Mouse (Mus musculus): Measurements from ENCODE around the gene Spry1. TPM values are rescaled to one million over a fixed set of nuclear protein-coding genes. Genes with fewer than 3 reads are reported as not detected.

The Spry1 gene
- polyA plus RNA-seq, 1 experiment from 2014 or later = 19.6 TPM

DNA sequence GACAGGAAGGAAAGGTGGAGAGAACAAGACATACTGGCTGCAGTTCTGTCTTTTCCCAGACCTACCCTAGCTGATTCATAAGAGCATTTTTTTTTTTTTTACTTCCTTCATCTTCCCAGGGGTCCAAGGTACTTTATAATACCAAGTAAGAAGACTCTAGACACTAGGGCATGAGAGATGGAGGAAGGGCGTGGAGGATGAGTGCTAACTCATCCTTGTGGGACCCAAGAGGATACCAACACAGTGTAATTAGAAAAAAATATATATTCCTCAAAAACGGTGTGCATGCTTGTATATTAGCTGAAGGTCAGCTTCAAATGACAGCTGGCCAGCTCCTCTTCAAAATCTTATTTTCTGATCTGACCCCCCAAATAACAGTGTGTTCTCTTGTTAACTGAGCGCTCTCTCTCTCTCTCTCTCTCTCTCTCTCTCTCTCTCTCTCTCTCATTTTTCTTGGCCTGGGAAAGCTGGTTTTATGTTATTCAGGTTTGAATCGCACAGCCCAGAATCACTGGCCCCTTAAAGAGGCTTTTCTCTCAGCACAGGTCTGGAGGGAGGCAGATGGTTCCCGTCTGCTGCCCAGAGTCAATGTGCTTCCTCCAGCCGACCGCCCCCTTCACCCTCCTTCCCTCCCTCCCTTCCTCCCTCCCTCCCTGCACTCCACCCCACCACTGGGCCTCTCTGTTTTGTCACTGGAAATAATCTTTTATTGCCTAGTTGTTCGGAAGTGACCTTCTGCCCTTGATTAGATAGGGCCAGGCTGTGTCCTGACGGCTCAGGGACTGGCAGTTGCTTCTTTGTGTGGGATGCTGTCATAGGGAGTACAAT, 26.8 kb downstream of the Spry1 start:
- DNase-seq (ENCODE audit: low spot score) = peak; percentile 84
- H3K36me3 ChIP-seq = peaks cover 7% of the 10 kb centered on the region; the same call in 1 of the 2 replicates
- H3K9me3 ChIP-seq (replicated peaks) = peaks cover 27% of the 10 kb centered on the region
- H3K4me1 ChIP-seq = peaks cover 32% of the 10 kb centered on the region
- 15% methylated on average over 9 of the region's 9 CpGs for WGBS
- peak overlapping the region; percentile 81 for H3K27ac ChIP-seq (replicated peaks)
- 0 out of 2 replicates have a peak overlapping the region, but pooled peaks have one; percentile 7 for H3K4me3 ChIP-seq
- H3K27me3 ChIP-seq (ENCODE audit: low read depth, poor library complexity, severe bottlenecking) = peaks cover 94% of the 10 kb centered on the region

DNA sequence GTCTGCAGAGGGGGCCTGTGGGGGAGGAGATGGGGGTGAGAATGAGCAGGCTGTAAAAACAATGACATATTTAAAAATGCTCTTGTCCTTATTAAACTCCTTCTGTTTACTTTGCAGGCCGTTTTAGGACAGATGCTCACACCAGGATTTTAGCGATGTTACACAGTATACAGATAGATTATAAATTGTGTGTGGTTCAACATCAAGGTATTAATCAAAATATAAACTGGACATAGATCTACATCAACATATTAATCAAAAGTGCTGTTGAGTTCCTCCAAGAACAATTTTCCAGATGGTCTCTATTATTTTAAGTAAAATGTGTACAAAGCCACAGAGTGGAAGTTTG, 27.3 kb downstream of the Spry1 start:
- peaks cover 7% of the 10 kb centered on the region; the same call in 1 of the 2 replicates for H3K36me3 ChIP-seq
- peak overlapping the region; percentile 81 for H3K27ac ChIP-seq (replicated peaks)
- no peak for DNase-seq (ENCODE audit: low spot score)
- H3K27me3 ChIP-seq (ENCODE audit: low read depth, poor library complexity, severe bottlenecking) = peaks cover 94% of the 10 kb centered on the region
- H3K4me3 ChIP-seq = 0 out of 2 replicates have a peak overlapping the region, but pooled peaks have one; percentile 7
- peaks cover 27% of the 10 kb centered on the region for H3K9me3 ChIP-seq (replicated peaks)
- peaks cover 38% of the 10 kb centered on the region for H3K4me1 ChIP-seq
- WGBS = 26% methylated on average over 2 of the region's 2 CpGs

DNA sequence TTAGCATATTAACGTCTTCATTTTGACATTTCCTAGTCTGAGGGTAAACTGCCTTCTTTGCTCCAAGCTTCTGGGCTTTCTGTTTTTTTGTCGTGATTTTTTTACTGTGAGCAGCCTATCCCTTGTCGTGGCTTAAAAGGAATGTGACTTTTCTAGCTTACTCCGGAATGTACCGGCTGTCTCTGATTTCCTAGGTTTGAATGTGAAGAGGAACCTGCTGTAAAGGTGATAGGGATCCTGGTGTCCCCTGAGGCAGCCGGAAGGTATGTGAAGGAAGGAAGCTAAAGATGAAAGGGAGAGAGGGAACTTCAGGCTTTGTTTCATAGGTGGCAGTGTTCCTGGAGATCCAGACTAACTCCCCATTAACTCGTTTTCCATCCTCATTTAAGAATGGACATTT, 28.0 kb downstream of the Spry1 start:
- Histone ChIP-seq H3K36me3 (peaks cover 7% of the 10 kb centered on the region; the same call in 1 of the 2 replicates), H3K27ac (replicated peaks) (peak overlapping the region; percentile 81), H3K4me3 (no peak overlapping the region), H3K9me3 (replicated peaks) (peaks cover 27% of the 10 kb centered on the region), H3K4me1 (peaks cover 44% of the 10 kb centered on the region), H3K27me3 (ENCODE audit: low read depth, poor library complexity, severe bottlenecking) (peaks cover 90% of the 10 kb centered on the region)
- DNase-seq (ENCODE audit: low spot score) = no peak
- 36% methylated on average over 7 of the region's 7 CpGs for WGBS

DNA sequence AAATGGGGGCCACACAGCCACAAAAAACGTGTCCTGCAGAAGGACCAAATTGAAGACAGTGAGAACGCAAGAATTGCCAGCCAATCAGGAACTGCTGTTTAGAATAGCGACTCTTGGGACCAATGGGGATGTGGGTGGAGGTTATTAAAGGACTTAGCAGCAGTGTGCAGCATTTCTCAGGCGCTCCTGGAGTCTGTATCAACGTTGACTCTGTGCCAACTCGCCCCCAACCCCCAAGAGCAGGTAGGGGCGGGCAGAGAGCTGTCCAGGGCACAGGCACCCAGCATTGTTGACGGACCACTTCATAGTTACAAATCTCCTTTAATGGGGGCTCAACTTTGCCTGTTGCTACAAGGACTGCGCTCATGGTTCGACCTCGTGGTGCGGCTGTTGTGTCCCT, 28.9 kb downstream of the Spry1 start:
- H3K4me3 ChIP-seq = no peak overlapping the region
- H3K27me3 ChIP-seq (ENCODE audit: low read depth, poor library complexity, severe bottlenecking) = peaks cover 87% of the 10 kb centered on the region
- peaks cover 53% of the 10 kb centered on the region for H3K4me1 ChIP-seq
- H3K9me3 ChIP-seq (replicated peaks) = peaks cover 27% of the 10 kb centered on the region
- H3K27ac ChIP-seq (replicated peaks) = peak overlapping the region; percentile 81
- WGBS = 92% methylated on average over 12 of the region's 12 CpGs
- no peak for DNase-seq (ENCODE audit: low spot score)
- H3K36me3 ChIP-seq = peaks cover 7% of the 10 kb centered on the region; the same call in 1 of the 2 replicates

DNA sequence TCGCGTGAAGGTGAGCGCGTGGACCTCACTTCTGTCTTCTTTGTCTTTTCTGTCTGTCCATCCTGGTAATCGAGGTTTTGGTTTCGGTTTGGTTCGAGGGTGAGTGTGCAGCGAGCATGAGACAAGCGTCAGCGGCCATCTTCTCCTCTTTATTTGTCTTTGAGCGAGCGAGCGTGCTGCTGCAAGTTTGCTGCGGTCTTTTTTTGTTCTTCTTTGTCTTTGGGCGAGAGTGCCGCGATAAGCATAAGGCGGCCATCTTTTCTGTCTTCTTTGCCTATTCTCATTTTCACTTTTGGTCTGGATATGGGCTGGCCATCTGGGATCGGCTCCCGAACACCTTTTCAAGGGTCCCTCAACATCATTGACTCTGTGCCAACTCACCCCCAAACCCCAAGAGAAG, 29.4 kb downstream of the Spry1 start:
- Histone ChIP-seq H3K36me3 (peaks cover 7% of the 10 kb centered on the region; the same call in 1 of the 2 replicates), H3K4me3 (no peak overlapping the region), H3K27me3 (ENCODE audit: low read depth, poor library complexity, severe bottlenecking) (peaks cover 87% of the 10 kb centered on the region), H3K9me3 (replicated peaks) (peaks cover 27% of the 10 kb centered on the region), H3K4me1 (peaks cover 58% of the 10 kb centered on the region), H3K27ac (replicated peaks) (0 out of 2 replicates have a peak overlapping the region, but pooled peaks have one; percentile 81)
- WGBS = 96% methylated on average over 20 of the region's 20 CpGs
- no peak for DNase-seq (ENCODE audit: low spot score)

DNA sequence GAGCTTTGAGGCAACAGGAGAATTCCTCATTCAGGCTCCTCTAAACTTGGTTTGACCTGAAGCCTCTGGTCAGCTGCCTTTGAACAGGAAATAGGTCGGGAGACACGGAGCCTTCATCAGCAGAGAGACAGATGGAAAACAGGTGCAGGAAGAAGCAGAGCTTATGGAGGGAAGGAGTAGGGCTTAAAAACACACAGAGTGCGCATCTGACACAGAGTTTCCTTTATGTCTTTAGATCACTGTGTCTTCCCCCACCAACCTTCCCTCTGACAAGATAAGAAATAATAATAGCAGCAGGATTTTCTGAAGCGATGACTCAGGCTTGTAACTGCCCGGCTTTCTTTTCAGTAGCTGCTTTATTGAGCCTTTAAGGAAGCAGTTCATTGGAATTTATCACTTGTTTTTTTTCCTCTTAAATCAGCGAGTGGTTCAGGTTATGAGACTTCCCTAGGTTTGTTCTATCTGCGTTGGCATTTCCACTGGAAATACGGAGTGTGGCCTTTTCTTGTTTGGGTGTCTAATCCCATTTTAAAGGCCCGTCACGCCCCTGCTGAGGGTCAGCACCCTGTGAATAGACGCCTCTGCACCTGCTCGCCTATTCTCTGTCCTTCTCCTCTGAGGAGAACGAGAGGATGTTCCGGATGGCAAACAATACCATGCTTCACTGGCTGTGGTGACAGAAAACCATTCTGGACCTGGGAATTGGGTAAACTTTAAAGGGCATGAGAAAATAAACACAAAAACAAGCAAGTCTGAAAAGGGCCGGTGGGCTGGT, 32.7 kb downstream of the Spry1 start:
- H3K27ac ChIP-seq (replicated peaks) = peak overlapping the region; percentile 77
- H3K9me3 ChIP-seq (replicated peaks) = peaks cover 17% of the 10 kb centered on the region
- 8% methylated on average over 15 of the region's 15 CpGs for WGBS
- peak; percentile 78 for DNase-seq (ENCODE audit: low spot score)
- peak overlapping the region; percentile 2; the same call in 1 of the 2 replicates for H3K4me3 ChIP-seq
- peaks cover 52% of the 10 kb centered on the region for H3K4me1 ChIP-seq
- H3K27me3 ChIP-seq (ENCODE audit: low read depth, poor library complexity, severe bottlenecking) = peaks cover 91% of the 10 kb centered on the region
- peaks cover 7% of the 10 kb centered on the region; the same call in 1 of the 2 replicates for H3K36me3 ChIP-seq

DNA sequence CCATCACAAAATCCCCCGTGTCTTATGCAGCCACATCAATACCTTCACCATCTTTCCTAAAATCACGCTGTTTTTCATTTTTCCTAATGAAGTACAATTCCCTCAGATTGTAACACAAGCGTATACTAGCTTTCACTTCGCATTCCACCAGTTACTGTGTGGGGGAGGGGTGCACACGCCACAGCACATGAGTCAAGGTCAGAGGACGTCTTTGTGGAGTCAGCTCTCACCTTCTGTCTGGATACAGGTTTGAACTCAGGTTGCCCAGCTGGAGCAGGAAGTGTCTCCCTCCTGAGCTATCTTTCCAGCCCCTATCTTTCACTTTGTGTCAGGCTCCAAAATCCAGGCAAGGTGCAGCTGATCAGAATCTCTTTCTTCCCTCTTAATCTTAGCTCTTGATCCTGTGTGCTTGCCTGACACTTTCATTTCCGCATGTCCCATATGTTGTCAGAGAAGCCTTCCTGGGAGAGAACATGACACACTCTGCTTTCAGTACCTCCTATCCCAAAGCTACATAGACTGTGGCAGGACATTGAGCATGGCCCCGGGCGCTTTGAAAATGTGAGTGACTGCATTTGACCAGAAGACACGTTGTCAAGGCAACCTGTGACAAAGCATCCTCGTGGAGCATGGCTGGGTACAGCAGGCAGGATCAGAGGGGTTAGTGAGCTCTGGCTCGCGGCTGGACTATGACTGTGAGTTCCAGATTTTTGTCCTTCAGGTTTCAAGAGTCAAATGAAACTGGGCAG, 33.9 kb downstream of the Spry1 start:
- DNase-seq (ENCODE audit: low spot score) = peak; percentile 76
- peak overlapping the region; percentile 23; the same call in 1 of the 2 replicates for H3K4me3 ChIP-seq
- peak overlapping the region; percentile 74 for H3K27ac ChIP-seq (replicated peaks)
- H3K4me1 ChIP-seq = peaks cover 48% of the 10 kb centered on the region
- 47% methylated on average over 13 of the region's 13 CpGs for WGBS
- H3K36me3 ChIP-seq = peaks cover 4% of the 10 kb centered on the region; the same call in 1 of the 2 replicates
- peaks cover 12% of the 10 kb centered on the region for H3K9me3 ChIP-seq (replicated peaks)
- peaks cover 91% of the 10 kb centered on the region for H3K27me3 ChIP-seq (ENCODE audit: low read depth, poor library complexity, severe bottlenecking)

DNA sequence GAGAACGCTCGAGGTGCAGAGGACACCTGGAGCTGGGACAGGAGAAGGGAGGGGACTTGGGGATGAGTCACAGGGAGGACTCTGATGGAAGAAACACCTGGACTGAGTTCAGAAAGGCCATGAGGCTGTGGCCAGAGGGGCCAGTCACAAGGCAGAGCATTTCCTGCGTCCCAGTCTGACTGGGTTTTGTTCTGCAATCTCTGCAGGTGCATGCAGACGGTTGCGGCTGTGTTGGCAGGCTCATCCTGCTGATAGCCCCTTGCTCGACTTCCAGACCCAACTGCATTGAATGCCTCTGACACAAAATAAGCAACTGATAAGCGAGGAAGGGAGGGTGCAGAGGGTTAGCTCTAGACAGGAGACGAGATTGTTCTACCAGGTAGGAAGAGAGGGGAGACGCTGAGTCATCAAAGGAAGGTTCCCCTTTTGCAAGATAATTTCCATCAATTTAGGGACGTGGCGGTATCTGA, 35.3 kb downstream of the Spry1 start:
- H3K4me3 ChIP-seq = no peak overlapping the region
- no peaks in the 10 kb centered on the region for H3K36me3 ChIP-seq
- peaks cover 48% of the 10 kb centered on the region for H3K4me1 ChIP-seq
- DNase-seq (ENCODE audit: low spot score) = no peak
- 86% methylated on average over 11 of the region's 11 CpGs for WGBS
- H3K27me3 ChIP-seq (ENCODE audit: low read depth, poor library complexity, severe bottlenecking) = peaks cover 84% of the 10 kb centered on the region
- H3K9me3 ChIP-seq (replicated peaks) = no peaks in the 10 kb centered on the region
- peak overlapping the region; percentile 74 for H3K27ac ChIP-seq (replicated peaks)

DNA sequence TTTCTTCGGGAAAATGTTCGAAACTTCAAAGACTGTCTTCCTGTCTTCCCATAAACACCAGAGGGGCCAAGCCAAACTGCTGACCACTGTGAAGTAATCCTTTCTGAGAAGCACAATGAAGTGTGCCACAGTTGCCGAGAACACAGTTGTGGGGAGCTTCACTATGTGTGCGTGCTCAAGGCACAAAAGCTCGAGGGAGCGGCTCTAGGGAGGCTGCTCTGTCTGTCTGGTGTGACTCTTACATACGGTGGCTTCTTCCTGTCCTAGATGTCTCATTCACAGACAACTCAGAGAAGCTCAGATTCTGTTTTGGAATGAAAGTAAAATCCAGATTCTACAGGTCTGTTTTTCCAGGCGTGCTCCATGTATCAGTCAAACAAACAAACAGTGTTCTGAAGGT, 36.5 kb downstream of the Spry1 start:
- no peaks in the 10 kb centered on the region for H3K9me3 ChIP-seq (replicated peaks)
- peaks cover 43% of the 10 kb centered on the region for H3K4me1 ChIP-seq
- no peak overlapping the region for H3K4me3 ChIP-seq
- DNase-seq (ENCODE audit: low spot score) = no peak
- 0 out of 2 replicates have a peak overlapping the region, but pooled peaks have one; percentile 28 for H3K27ac ChIP-seq (replicated peaks)
- H3K27me3 ChIP-seq (ENCODE audit: low read depth, poor library complexity, severe bottlenecking) = peaks cover 83% of the 10 kb centered on the region
- WGBS = 78% methylated on average over 8 of the region's 8 CpGs
- H3K36me3 ChIP-seq = no peaks in the 10 kb centered on the region

DNA sequence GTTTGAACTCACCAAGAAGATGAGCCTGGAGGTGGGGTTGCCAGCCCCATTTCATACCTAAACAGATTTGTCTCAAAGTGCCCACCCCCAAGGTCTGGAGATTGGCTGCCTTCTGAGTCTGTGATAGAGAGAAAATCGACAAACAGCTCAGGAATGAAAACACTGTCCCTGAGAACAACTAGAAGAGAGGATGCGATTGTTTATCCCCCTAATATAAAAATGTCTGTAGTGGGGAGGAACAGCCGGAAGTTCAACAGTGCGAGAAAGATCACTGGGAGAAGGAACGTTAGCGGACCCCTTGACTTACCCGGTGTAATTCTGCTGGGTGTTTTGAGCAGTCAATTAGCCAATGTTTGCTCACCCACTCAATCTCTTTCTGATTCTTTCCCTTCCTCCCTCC, 46.5 kb downstream of the Spry1 start:
- H3K9me3 ChIP-seq (replicated peaks) = no peaks in the 10 kb centered on the region
- no peak overlapping the region for H3K4me3 ChIP-seq
- peaks cover 65% of the 10 kb centered on the region for H3K27me3 ChIP-seq (ENCODE audit: low read depth, poor library complexity, severe bottlenecking)
- DNase-seq (ENCODE audit: low spot score) = no peak
- H3K4me1 ChIP-seq = peaks cover 27% of the 10 kb centered on the region
- 42% methylated on average over 7 of the region's 7 CpGs for WGBS
- H3K36me3 ChIP-seq = no peaks in the 10 kb centered on the region
- no peak overlapping the region for H3K27ac ChIP-seq (replicated peaks)

DNA sequence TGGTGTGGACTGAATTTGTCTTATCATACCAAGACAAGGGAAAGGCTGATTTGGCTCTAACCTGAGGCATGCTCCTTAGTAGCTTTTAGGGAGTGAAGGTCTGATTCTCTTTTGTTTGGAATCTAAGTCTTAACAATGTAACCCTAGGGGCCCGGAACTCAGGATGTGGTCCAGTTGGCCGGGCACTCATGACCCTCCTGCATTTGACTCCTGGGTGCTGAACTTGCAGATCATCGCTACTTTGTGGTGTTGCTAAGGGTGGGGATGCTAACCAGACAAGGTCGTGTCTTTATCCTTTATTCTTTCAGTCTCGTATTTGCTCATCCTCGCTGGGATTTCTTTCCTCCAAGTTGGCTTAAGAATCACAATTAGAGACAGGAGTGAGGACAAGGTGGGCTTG, 47.0 kb downstream of the Spry1 start:
- H3K4me3 ChIP-seq = peak overlapping the region; percentile 40
- peaks cover 61% of the 10 kb centered on the region for H3K27me3 ChIP-seq (ENCODE audit: low read depth, poor library complexity, severe bottlenecking)
- no peaks in the 10 kb centered on the region for H3K9me3 ChIP-seq (replicated peaks)
- DNase-seq (ENCODE audit: low spot score) = peak; percentile 13
- no peaks in the 10 kb centered on the region for H3K36me3 ChIP-seq
- H3K27ac ChIP-seq (replicated peaks) = peak overlapping the region; percentile 47
- 17% methylated on average over 6 of the region's 6 CpGs for WGBS
- peaks cover 27% of the 10 kb centered on the region for H3K4me1 ChIP-seq
